Mouse (Mus musculus): ENCODE results near the gene 1700030J22Rik.

The 1700030J22Rik gene

GRCm38 (mm10) chr8:116978631-116979256, at the start of gene 1700030J22Rik:
Gene 1700030J22Rik, minus strand, starts transcription at chr8:116978959.
- in situ Hi-C loops (cut with MboI, MseI): loop anchor here (5.0 to 10.0 kb wide), 2 partner anchors 36 to 1934 kb away; partner anchors contain the start of gene Atmin (in 2 of the 2)

GRCm38 (mm10) chr8:117027601-117028000, 48.8 kb upstream of the 1700030J22Rik start:
- in situ Hi-C loops (cut with MboI, MseI): no loop called here

- in situ Hi-C loops (cut with MboI, MseI): no loop called here
Measured at GRCm38 (mm10) chr8:117022297-117022993, 43.7 kb upstream of the 1700030J22Rik start.

GRCm38 (mm10) chr8:117019323-117020275, 40.8 kb upstream of the 1700030J22Rik start:
- in situ Hi-C loops (cut with MboI, MseI): no loop called here

GRCm38 (mm10) chr8:117017896-117018295, 39.1 kb upstream of the 1700030J22Rik start:
- in situ Hi-C loops (cut with MboI, MseI): no loop called here

- in situ Hi-C loops (cut with MboI, MseI): no loop called here
Measured at GRCm38 (mm10) chr8:117017006-117017405, 38.2 kb upstream of the 1700030J22Rik start.

- in situ Hi-C loops (cut with MboI, MseI): no loop called here
Measured at GRCm38 (mm10) chr8:117015670-117016069, 36.9 kb upstream of the 1700030J22Rik start.

GRCm38 (mm10) chr8:117011366-117011765, 32.6 kb upstream of the 1700030J22Rik start:
- in situ Hi-C loops (cut with MboI, MseI): no loop called here

GRCm38 (mm10) chr8:116994016-116994716, 15.4 kb upstream of the 1700030J22Rik start:
- in situ Hi-C loops (cut with MboI, MseI): no loop called here

GRCm38 (mm10) chr8:116993095-116993867, 14.5 kb upstream of the 1700030J22Rik start, which contains the start of gene Gcsh:
Gene Gcsh, minus strand, starts transcription at chr8:116993537.
- in situ Hi-C loops (cut with MboI, MseI): no loop called here

- in situ Hi-C loops (cut with MboI, MseI): no loop called here
Measured at GRCm38 (mm10) chr8:116992176-116992971, 13.6 kb upstream of the 1700030J22Rik start.

- in situ Hi-C loops (cut with MboI, MseI): no loop called here
Measured at GRCm38 (mm10) chr8:116991241-116991640, 12.5 kb upstream of the 1700030J22Rik start.

- in situ Hi-C loops (cut with MboI, MseI): no loop called here
Measured at GRCm38 (mm10) chr8:116989842-116990241, 11.1 kb upstream of the 1700030J22Rik start.

- in situ Hi-C loops (cut with MboI, MseI): no loop called here
Measured at GRCm38 (mm10) chr8:116980117-116980516, 1.4 kb upstream of the 1700030J22Rik start.

- in situ Hi-C loops (cut with MboI, MseI): loop anchor here (5.0 to 10.0 kb wide), 2 partner anchors 36 to 1933 kb away; partner anchors contain the start of gene Atmin (in 2 of the 2)
Measured at GRCm38 (mm10) chr8:116978052-116978451, 707 bp downstream of the 1700030J22Rik start.

GRCm38 (mm10) chr8:116975606-116976005, 3.2 kb downstream of the 1700030J22Rik start:
- in situ Hi-C loops (cut with MboI, MseI): loop anchor here (5.0 to 10.0 kb wide), 2 partner anchors 33 to 1931 kb away; partner anchors contain the start of gene Atmin (in 2 of the 2)

- in situ Hi-C loops (cut with MboI, MseI): loop anchor here (5.0 to 10.0 kb wide), 2 partner anchors 33 to 1930 kb away; partner anchors contain the start of gene Atmin (in 2 of the 2)
Measured at GRCm38 (mm10) chr8:116975066-116975465, 3.7 kb downstream of the 1700030J22Rik start.

GRCm38 (mm10) chr8:116969531-116969930, 9.2 kb downstream of the 1700030J22Rik start:
- in situ Hi-C loops (cut with MboI, MseI): no loop called here

- in situ Hi-C loops (cut with MboI, MseI): no loop called here
Measured at GRCm38 (mm10) chr8:116954415-116954814, 24.3 kb downstream of the 1700030J22Rik start.

Measured in T-helper 17 cell (primary cell).